Mouse (Mus musculus): Measurements from ENCODE around the gene 4930435E12Rik. TPM values are rescaled to one million over a fixed set of nuclear protein-coding genes. Genes with fewer than 3 reads are reported as not detected.
"Not testable (repeated sequence)": the region's sequence is repeated elsewhere in the genome, so short reads cannot be mapped to it uniquely, and the experiment has no call there.

The 4930435E12Rik gene
- polyA plus RNA-seq (2015; fragmentation: Nextera tagmentation; extraction: Ambion mirVana): not detected in 2 replicates

GRCm38 (mm10) chr16:38828649-38829048 is at the start of gene 4930435E12Rik:
TSS of gene 4930435E12Rik (minus strand) at chr16:38828749.
- no peaks in the 10 kb centered on the region for H3K36me3 ChIP-seq (ENCODE audit: control insufficient read depth, insufficient read depth, low read length)
- H3K9me3 ChIP-seq (replicated peaks; ENCODE audit: control insufficient read depth, low read length, poor library complexity, severe bottlenecking): no peaks in the 10 kb centered on the region
- ATAC-seq: no peak
- H3K4me1 ChIP-seq (ENCODE audit: control insufficient read depth, insufficient read depth, low read length): no peaks in the 10 kb centered on the region
- H3K4me2 ChIP-seq (ENCODE audit: low read length): no peak within 1 kb of the TSS
- no peak within 1 kb of the TSS for H3K9ac ChIP-seq (ENCODE audit: low read depth, low read length)
- H3K27me3 ChIP-seq (ENCODE audit: control insufficient read depth, insufficient read depth, low read depth, low read length): no peaks in the 10 kb centered on the region
- WGBS: 91% methylated on average over 3 of the region's 3 CpGs
- H3K27ac ChIP-seq (ENCODE audit: low read length): no peak within 1 kb of the TSS
- no peak within 1 kb of the TSS for H3K4me3 ChIP-seq (ENCODE audit: low read depth, low read length)

GRCm38 (mm10) chr16:38874481-38874880 is 45.9 kb upstream of the 4930435E12Rik start:
- Histone ChIP-seq H3K4me1 (ENCODE audit: control insufficient read depth, insufficient read depth, low read length) (no peaks in the 10 kb centered on the region; the same call in 1 of the 2 replicates), H3K27ac (ENCODE audit: low read length) (no peak overlapping the region), H3K9me3 (replicated peaks; ENCODE audit: control insufficient read depth, low read length, poor library complexity, severe bottlenecking) (no peaks in the 10 kb centered on the region), H3K4me3 (ENCODE audit: low read depth, low read length) (no peak overlapping the region), H3K27me3 (ENCODE audit: control insufficient read depth, insufficient read depth, low read depth, low read length) (no peaks in the 10 kb centered on the region), H3K4me2 (ENCODE audit: low read length) (no peak overlapping the region), H3K36me3 (ENCODE audit: control insufficient read depth, insufficient read depth, low read length) (no peaks in the 10 kb centered on the region), H3K9ac (ENCODE audit: low read depth, low read length) (no peak overlapping the region)
- ATAC-seq: no peak
- WGBS: 37% methylated on average over 4 of the region's 4 CpGs

- no peaks in the 10 kb centered on the region; the same call in 1 of the 2 replicates for H3K4me1 ChIP-seq (ENCODE audit: control insufficient read depth, insufficient read depth, low read length)
- no peak overlapping the region for H3K4me2 ChIP-seq (ENCODE audit: low read length)
- H3K36me3 ChIP-seq (ENCODE audit: control insufficient read depth, insufficient read depth, low read length): no peaks in the 10 kb centered on the region
- H3K9ac ChIP-seq (ENCODE audit: low read depth, low read length): no peak overlapping the region
- no peaks in the 10 kb centered on the region for H3K9me3 ChIP-seq (replicated peaks; ENCODE audit: control insufficient read depth, low read length, poor library complexity, severe bottlenecking)
- WGBS: 89% methylated on average over 4 of the region's 4 CpGs
- ATAC-seq: no peak
- H3K4me3 ChIP-seq (ENCODE audit: low read depth, low read length): no peak overlapping the region
- H3K27ac ChIP-seq (ENCODE audit: low read length): no peak overlapping the region
- no peaks in the 10 kb centered on the region for H3K27me3 ChIP-seq (ENCODE audit: control insufficient read depth, insufficient read depth, low read depth, low read length)
These were observed 44.7 kb upstream of the 4930435E12Rik start for GRCm38 (mm10) chr16:38873231-38873630.

- Histone ChIP-seq H3K4me1 (ENCODE audit: control insufficient read depth, insufficient read depth, low read length) (no peaks in the 10 kb centered on the region; the same call in 1 of the 2 replicates), H3K9me3 (replicated peaks; ENCODE audit: control insufficient read depth, low read length, poor library complexity, severe bottlenecking) (no peaks in the 10 kb centered on the region), H3K27ac (ENCODE audit: low read length) (no peak overlapping the region), H3K9ac (ENCODE audit: low read depth, low read length) (no peak overlapping the region), H3K4me2 (ENCODE audit: low read length) (no peak overlapping the region), H3K27me3 (ENCODE audit: control insufficient read depth, insufficient read depth, low read depth, low read length) (no peaks in the 10 kb centered on the region), H3K36me3 (ENCODE audit: control insufficient read depth, insufficient read depth, low read length) (no peaks in the 10 kb centered on the region), H3K4me3 (ENCODE audit: low read depth, low read length) (no peak overlapping the region)
- WGBS: 92% methylated on average over 5 of the region's 5 CpGs
- no peak for ATAC-seq
These were observed 35.8 kb upstream of the 4930435E12Rik start for GRCm38 (mm10) chr16:38864358-38864757.

- no peaks in the 10 kb centered on the region for H3K36me3 ChIP-seq (ENCODE audit: control insufficient read depth, insufficient read depth, low read length)
- WGBS: 51% methylated on average over 6 of the region's 6 CpGs
- no peak overlapping the region for H3K27ac ChIP-seq (ENCODE audit: low read length)
- H3K9ac ChIP-seq (ENCODE audit: low read depth, low read length): no peak overlapping the region
- H3K4me2 ChIP-seq (ENCODE audit: low read length): no peak overlapping the region
- ATAC-seq: no peak
- H3K27me3 ChIP-seq (ENCODE audit: control insufficient read depth, insufficient read depth, low read depth, low read length): no peaks in the 10 kb centered on the region; the same call in 1 of the 2 replicates
- H3K9me3 ChIP-seq (replicated peaks; ENCODE audit: control insufficient read depth, low read length, poor library complexity, severe bottlenecking): no peaks in the 10 kb centered on the region
- H3K4me3 ChIP-seq (ENCODE audit: low read depth, low read length): no peak overlapping the region
- no peaks in the 10 kb centered on the region; the same call in 1 of the 2 replicates for H3K4me1 ChIP-seq (ENCODE audit: control insufficient read depth, insufficient read depth, low read length)
These were observed 32.0 kb upstream of the 4930435E12Rik start for GRCm38 (mm10) chr16:38860548-38860947.

GRCm38 (mm10) chr16:38858120-38858749 is 29.7 kb upstream of the 4930435E12Rik start:
- no peak overlapping the region for H3K27ac ChIP-seq (ENCODE audit: low read length)
- no peak for ATAC-seq
- H3K4me1 ChIP-seq (ENCODE audit: control insufficient read depth, insufficient read depth, low read length): no peaks in the 10 kb centered on the region; the same call in 1 of the 2 replicates
- no peak overlapping the region for H3K4me2 ChIP-seq (ENCODE audit: low read length)
- no peaks in the 10 kb centered on the region for H3K9me3 ChIP-seq (replicated peaks; ENCODE audit: control insufficient read depth, low read length, poor library complexity, severe bottlenecking)
- H3K27me3 ChIP-seq (ENCODE audit: control insufficient read depth, insufficient read depth, low read depth, low read length): no peaks in the 10 kb centered on the region; the same call in 1 of the 2 replicates
- no peaks in the 10 kb centered on the region for H3K36me3 ChIP-seq (ENCODE audit: control insufficient read depth, insufficient read depth, low read length)
- 32% methylated on average over 8 of the region's 8 CpGs for WGBS
- no peak overlapping the region for H3K4me3 ChIP-seq (ENCODE audit: low read depth, low read length)
- H3K9ac ChIP-seq (ENCODE audit: low read depth, low read length): no peak overlapping the region

GRCm38 (mm10) chr16:38812521-38812920 is 16.0 kb downstream of the 4930435E12Rik start:
- no peak overlapping the region for H3K4me2 ChIP-seq (ENCODE audit: low read length)
- ATAC-seq: no peak
- H3K9me3 ChIP-seq (replicated peaks; ENCODE audit: control insufficient read depth, low read length, poor library complexity, severe bottlenecking): no peaks in the 10 kb centered on the region
- no peak overlapping the region for H3K27ac ChIP-seq (ENCODE audit: low read length)
- H3K9ac ChIP-seq (ENCODE audit: low read depth, low read length): no peak overlapping the region
- peaks cover 5% of the 10 kb centered on the region for H3K4me1 ChIP-seq (ENCODE audit: control insufficient read depth, insufficient read depth, low read length)
- WGBS: 28% methylated on average over 8 of the region's 8 CpGs
- H3K27me3 ChIP-seq (ENCODE audit: control insufficient read depth, insufficient read depth, low read depth, low read length): no peaks in the 10 kb centered on the region
- no peaks in the 10 kb centered on the region for H3K36me3 ChIP-seq (ENCODE audit: control insufficient read depth, insufficient read depth, low read length)
- no peak overlapping the region for H3K4me3 ChIP-seq (ENCODE audit: low read depth, low read length)

- no peak for ATAC-seq
- no peak overlapping the region for H3K9ac ChIP-seq (ENCODE audit: low read depth, low read length)
- H3K9me3 ChIP-seq (replicated peaks; ENCODE audit: control insufficient read depth, low read length, poor library complexity, severe bottlenecking): no peaks in the 10 kb centered on the region
- no peaks in the 10 kb centered on the region for H3K36me3 ChIP-seq (ENCODE audit: control insufficient read depth, insufficient read depth, low read length)
- H3K27me3 ChIP-seq (ENCODE audit: control insufficient read depth, insufficient read depth, low read depth, low read length): no peaks in the 10 kb centered on the region
- H3K27ac ChIP-seq (ENCODE audit: low read length): no peak overlapping the region
- H3K4me2 ChIP-seq (ENCODE audit: low read length): no peak overlapping the region
- no peaks in the 10 kb centered on the region for H3K4me1 ChIP-seq (ENCODE audit: control insufficient read depth, insufficient read depth, low read length)
- 90% methylated on average over 5 of the region's 5 CpGs for WGBS
- no peak overlapping the region for H3K4me3 ChIP-seq (ENCODE audit: low read depth, low read length)
These were observed 18.4 kb downstream of the 4930435E12Rik start for GRCm38 (mm10) chr16:38810196-38810595.

GRCm38 (mm10) chr16:38807796-38808195 is 20.8 kb downstream of the 4930435E12Rik start:
- not testable (repeated sequence) for H3K9ac ChIP-seq (ENCODE audit: low read depth, low read length); H3K4me1 ChIP-seq (ENCODE audit: control insufficient read depth, insufficient read depth, low read length); H3K4me3 ChIP-seq (ENCODE audit: low read depth, low read length); H3K36me3 ChIP-seq (ENCODE audit: control insufficient read depth, insufficient read depth, low read length); H3K27me3 ChIP-seq (ENCODE audit: control insufficient read depth, insufficient read depth, low read depth, low read length); H3K9me3 ChIP-seq (replicated peaks; ENCODE audit: control insufficient read depth, low read length, poor library complexity, severe bottlenecking); ATAC-seq; H3K4me2 ChIP-seq (ENCODE audit: low read length); H3K27ac ChIP-seq (ENCODE audit: low read length)
- WGBS: 87% methylated on average over 5 of the region's 5 CpGs
